Mouse (Mus musculus): ENCODE measurements at regions not wholly inside any gene's neighbourhood (a gene's known extent, or its start where the extent isn't known, plus 50 kb on each side); places are given as distances from the start of the nearest gene placed in this dataset.

DNA sequence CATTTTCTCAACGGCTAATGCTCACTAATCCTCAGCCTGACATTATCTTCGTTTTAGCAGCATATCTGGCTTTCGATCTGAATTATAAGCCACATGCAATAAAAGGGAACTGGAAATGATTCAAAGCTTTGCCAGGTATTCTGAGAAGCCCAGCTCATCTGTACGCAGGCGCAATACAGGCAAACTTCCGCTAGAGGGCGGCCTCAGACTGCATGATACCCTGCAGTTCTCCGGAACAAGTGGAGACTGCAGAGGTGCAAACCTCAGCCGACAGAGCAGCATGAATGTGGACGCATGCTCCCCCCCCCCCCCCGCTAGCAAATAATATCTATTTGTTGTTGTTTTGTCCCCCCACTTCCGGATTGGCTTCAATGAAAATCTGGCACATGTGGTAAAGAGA lies 75.3 kb upstream of the Shisa3 start:
- H3K27ac ChIP-seq (replicated peaks; ENCODE audit: low read depth, low read length), result no peak overlapping the region

DNA sequence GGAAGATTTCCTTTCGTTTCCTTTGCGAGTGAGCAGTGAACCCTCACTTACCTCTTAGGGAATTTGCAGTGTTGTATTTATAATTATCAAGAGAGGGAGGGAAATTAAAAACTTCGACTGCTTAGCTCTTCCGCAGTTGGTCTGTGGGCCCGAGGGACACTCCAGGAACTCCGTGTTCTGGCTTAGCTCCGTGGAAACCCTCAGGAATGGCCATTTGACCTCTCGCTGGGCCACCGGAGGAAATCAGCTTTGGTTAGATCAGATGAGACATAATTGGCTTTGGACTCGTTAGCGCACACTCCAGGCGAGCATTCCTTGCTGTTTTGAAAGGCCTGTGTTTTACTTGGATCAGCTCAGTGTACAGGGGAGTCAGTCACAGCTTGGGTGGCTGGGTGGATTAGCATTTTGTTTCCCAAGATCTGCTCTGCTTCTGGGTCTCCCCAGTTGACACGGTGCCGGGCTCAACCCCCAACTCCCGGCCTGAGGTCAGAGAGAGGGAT lies 74.9 kb upstream of the Shisa3 start:
- DNase-seq (ENCODE audit: low spot score), result peak; percentile 34
- Histone ChIP-seq H3K27me3 (ENCODE audit: control insufficient read depth, insufficient read depth, low read length) (no peaks in the 10 kb centered on the region), H3K9me3 (replicated peaks; ENCODE audit: control insufficient read depth, low read length) (no peaks in the 10 kb centered on the region), H3K4me1 (ENCODE audit: control insufficient read depth, insufficient read depth, low read length) (no peaks in the 10 kb centered on the region), H3K36me3 (replicated peaks; ENCODE audit: control insufficient read depth, insufficient read depth, low read depth, low read length) (no peaks in the 10 kb centered on the region), H3K9ac (replicated peaks; ENCODE audit: low read length) (no peak overlapping the region), H3K4me3 (ENCODE audit: low read depth, low read length) (no peak overlapping the region), H3K4me2 (ENCODE audit: low read depth, low read length) (peak overlapping the region; percentile 30), H3K27ac (replicated peaks; ENCODE audit: low read depth, low read length) (no peak overlapping the region)
- 22% methylated on average over 15 of the region's 15 CpGs for WGBS
- peak; percentile 76; the same call in 1 of the 2 replicates for ATAC-seq (replicated peaks; ENCODE audit: insufficient number of reproducible peaks, low FRiP score, low TSS enrichment, low read depth)

More for the DNA sequence above, 75.3 kb upstream of the Shisa3 start:
- no peak overlapping the region for H3K4me3 ChIP-seq (ENCODE audit: low read depth, low read length)
- 0 out of 2 replicates have a peak, but pooled peaks have one; percentile 40 for ATAC-seq (replicated peaks; ENCODE audit: insufficient number of reproducible peaks, low FRiP score, low TSS enrichment, low read depth)
- peak overlapping the region; percentile 30 for H3K4me2 ChIP-seq (ENCODE audit: low read depth, low read length)
- WGBS, result 2% methylated on average over 12 of the region's 12 CpGs
- no peaks in the 10 kb centered on the region for H3K36me3 ChIP-seq (replicated peaks; ENCODE audit: control insufficient read depth, insufficient read depth, low read depth, low read length)
- H3K9ac ChIP-seq (replicated peaks; ENCODE audit: low read length), result no peak overlapping the region
- H3K27me3 ChIP-seq (ENCODE audit: control insufficient read depth, insufficient read depth, low read length), result no peaks in the 10 kb centered on the region
- H3K9me3 ChIP-seq (replicated peaks; ENCODE audit: control insufficient read depth, low read length), result no peaks in the 10 kb centered on the region
- no peaks in the 10 kb centered on the region for H3K4me1 ChIP-seq (ENCODE audit: control insufficient read depth, insufficient read depth, low read length)
- DNase-seq (ENCODE audit: low spot score), result peak; percentile 92

- Histone ChIP-seq H3K4me1 (ENCODE audit: control insufficient read depth, insufficient read depth, low read length) (no peaks in the 10 kb centered on the region), H3K9ac (replicated peaks; ENCODE audit: low read length) (no peak overlapping the region), H3K9me3 (replicated peaks; ENCODE audit: control insufficient read depth, low read length) (no peaks in the 10 kb centered on the region), H3K4me2 (ENCODE audit: low read depth, low read length) (no peak overlapping the region), H3K27me3 (ENCODE audit: control insufficient read depth, insufficient read depth, low read length) (no peaks in the 10 kb centered on the region), H3K36me3 (replicated peaks; ENCODE audit: control insufficient read depth, insufficient read depth, low read depth, low read length) (no peaks in the 10 kb centered on the region), H3K27ac (replicated peaks; ENCODE audit: low read depth, low read length) (no peak overlapping the region), H3K4me3 (ENCODE audit: low read depth, low read length) (no peak overlapping the region)
- WGBS, result 76% methylated on average over 7 of the region's 7 CpGs
- peak; percentile 25 for DNase-seq (ENCODE audit: low spot score)
- ATAC-seq (replicated peaks; ENCODE audit: insufficient number of reproducible peaks, low FRiP score, low TSS enrichment, low read depth), result no peak
Measured at GRCm38 (mm10) chr5:67534056-67534455, 73.6 kb upstream of the Shisa3 start.

DNA sequence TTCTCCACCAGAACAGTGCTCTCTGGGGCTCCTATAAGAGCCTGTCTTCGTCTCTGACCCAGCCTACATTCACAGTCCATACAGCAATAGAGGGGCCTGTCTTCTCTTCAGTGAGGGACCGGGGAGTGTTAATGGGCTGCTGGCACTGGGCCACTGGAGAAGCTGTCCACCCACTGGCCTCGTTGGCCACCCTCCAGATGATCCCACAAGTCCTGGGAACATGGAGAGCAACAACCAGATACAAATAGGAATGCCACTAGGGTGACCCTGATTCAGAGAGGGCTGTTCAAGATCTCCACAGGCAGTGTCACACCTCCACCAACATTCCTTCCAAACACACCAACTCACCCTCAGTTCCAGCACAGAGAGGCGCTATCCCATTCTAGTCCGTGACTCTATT lies 69.7 kb upstream of the Shisa3 start:
- Histone ChIP-seq H3K9me3 (replicated peaks; ENCODE audit: control insufficient read depth, low read length) (no peaks in the 10 kb centered on the region), H3K27ac (replicated peaks; ENCODE audit: low read depth, low read length) (no peak overlapping the region), H3K36me3 (replicated peaks; ENCODE audit: control insufficient read depth, insufficient read depth, low read depth, low read length) (no peaks in the 10 kb centered on the region), H3K27me3 (ENCODE audit: control insufficient read depth, insufficient read depth, low read length) (no peaks in the 10 kb centered on the region), H3K4me1 (ENCODE audit: control insufficient read depth, insufficient read depth, low read length) (no peaks in the 10 kb centered on the region), H3K9ac (replicated peaks; ENCODE audit: low read length) (no peak overlapping the region), H3K4me2 (ENCODE audit: low read depth, low read length) (no peak overlapping the region), H3K4me3 (ENCODE audit: low read depth, low read length) (no peak overlapping the region)
- 86% methylated on average over 5 of the region's 5 CpGs for WGBS
- no peak for ATAC-seq (replicated peaks; ENCODE audit: insufficient number of reproducible peaks, low FRiP score, low TSS enrichment, low read depth)
- no peak for DNase-seq (ENCODE audit: low spot score)

GRCm38 (mm10) chr5:67539591-67540238 lies 68.0 kb upstream of the Shisa3 start:
- no peak for ATAC-seq (replicated peaks; ENCODE audit: insufficient number of reproducible peaks, low FRiP score, low TSS enrichment, low read depth)

GRCm38 (mm10) chr5:67541867-67542266 lies 65.8 kb upstream of the Shisa3 start:
- no peaks in the 10 kb centered on the region for H3K27me3 ChIP-seq (ENCODE audit: control insufficient read depth, insufficient read depth, low read length)
- no peaks in the 10 kb centered on the region for H3K4me1 ChIP-seq (ENCODE audit: control insufficient read depth, insufficient read depth, low read length)
- 76% methylated on average over 3 of the region's 3 CpGs for WGBS
- no peak overlapping the region for H3K4me2 ChIP-seq (ENCODE audit: low read depth, low read length)
- DNase-seq (ENCODE audit: low spot score) (no peak), ATAC-seq (replicated peaks; ENCODE audit: insufficient number of reproducible peaks, low FRiP score, low TSS enrichment, low read depth) (peak; percentile 75; the same call in 1 of the 2 replicates)
- no peaks in the 10 kb centered on the region for H3K36me3 ChIP-seq (replicated peaks; ENCODE audit: control insufficient read depth, insufficient read depth, low read depth, low read length)
- H3K4me3 ChIP-seq (ENCODE audit: low read depth, low read length), result no peak overlapping the region
- no peak overlapping the region for H3K27ac ChIP-seq (replicated peaks; ENCODE audit: low read depth, low read length)
- H3K9me3 ChIP-seq (replicated peaks; ENCODE audit: control insufficient read depth, low read length), result no peaks in the 10 kb centered on the region
- no peak overlapping the region for H3K9ac ChIP-seq (replicated peaks; ENCODE audit: low read length)

More at GRCm38 (mm10) chr5:67539591-67540238, 68.0 kb upstream of the Shisa3 start:
- H3K4me1 ChIP-seq (ENCODE audit: control insufficient read depth, insufficient read depth, low read length), result no peaks in the 10 kb centered on the region
- peak; percentile 63 for DNase-seq (ENCODE audit: low spot score)
- H3K4me2 ChIP-seq (ENCODE audit: low read depth, low read length), result no peak overlapping the region
- H3K36me3 ChIP-seq (replicated peaks; ENCODE audit: control insufficient read depth, insufficient read depth, low read depth, low read length), result no peaks in the 10 kb centered on the region
- H3K4me3 ChIP-seq (ENCODE audit: low read depth, low read length), result no peak overlapping the region
- no peaks in the 10 kb centered on the region for H3K27me3 ChIP-seq (ENCODE audit: control insufficient read depth, insufficient read depth, low read length)
- no peak overlapping the region for H3K27ac ChIP-seq (replicated peaks; ENCODE audit: low read depth, low read length)
- no peak overlapping the region for H3K9ac ChIP-seq (replicated peaks; ENCODE audit: low read length)
- 40% methylated on average over 8 of the region's 8 CpGs for WGBS
- H3K9me3 ChIP-seq (replicated peaks; ENCODE audit: control insufficient read depth, low read length), result no peaks in the 10 kb centered on the region

GRCm38 (mm10) chr5:67544028-67544589 lies 63.6 kb upstream of the Shisa3 start:
- DNase-seq (ENCODE audit: low spot score), result no peak
- H3K27me3 ChIP-seq (ENCODE audit: control insufficient read depth, insufficient read depth, low read length), result no peaks in the 10 kb centered on the region
- WGBS, result 52% methylated on average over 9 of the region's 9 CpGs
- H3K4me3 ChIP-seq (ENCODE audit: low read depth, low read length), result no peak overlapping the region
- no peak overlapping the region for H3K27ac ChIP-seq (replicated peaks; ENCODE audit: low read depth, low read length)
- no peaks in the 10 kb centered on the region for H3K4me1 ChIP-seq (ENCODE audit: control insufficient read depth, insufficient read depth, low read length)
- no peak overlapping the region for H3K9ac ChIP-seq (replicated peaks; ENCODE audit: low read length)
- H3K9me3 ChIP-seq (replicated peaks; ENCODE audit: control insufficient read depth, low read length), result no peaks in the 10 kb centered on the region
- H3K4me2 ChIP-seq (ENCODE audit: low read depth, low read length), result no peak overlapping the region
- ATAC-seq (replicated peaks; ENCODE audit: insufficient number of reproducible peaks, low FRiP score, low TSS enrichment, low read depth), result no peak
- no peaks in the 10 kb centered on the region for H3K36me3 ChIP-seq (replicated peaks; ENCODE audit: control insufficient read depth, insufficient read depth, low read depth, low read length)

GRCm38 (mm10) chr5:67550257-67550656 lies 57.4 kb upstream of the Shisa3 start:
- no peaks in the 10 kb centered on the region for H3K36me3 ChIP-seq (replicated peaks; ENCODE audit: control insufficient read depth, insufficient read depth, low read depth, low read length)
- no peaks in the 10 kb centered on the region for H3K4me1 ChIP-seq (ENCODE audit: control insufficient read depth, insufficient read depth, low read length)
- H3K9ac ChIP-seq (replicated peaks; ENCODE audit: low read length), result no peak overlapping the region
- H3K27me3 ChIP-seq (ENCODE audit: control insufficient read depth, insufficient read depth, low read length), result no peaks in the 10 kb centered on the region
- no peak overlapping the region for H3K27ac ChIP-seq (replicated peaks; ENCODE audit: low read depth, low read length)
- DNase-seq (ENCODE audit: low spot score) (no peak), ATAC-seq (replicated peaks; ENCODE audit: insufficient number of reproducible peaks, low FRiP score, low TSS enrichment, low read depth) (no peak)
- no peaks in the 10 kb centered on the region for H3K9me3 ChIP-seq (replicated peaks; ENCODE audit: control insufficient read depth, low read length)
- no peak overlapping the region for H3K4me2 ChIP-seq (ENCODE audit: low read depth, low read length)
- H3K4me3 ChIP-seq (ENCODE audit: low read depth, low read length), result no peak overlapping the region
- WGBS, result 90% methylated on average over 6 of the region's 6 CpGs

Data from embryonic facial prominence, embryonic 11.5 days (tissue).